Mouse (Mus musculus): Measurements from ENCODE around the gene Foxd3. TPM values are rescaled to one million over a fixed set of nuclear protein-coding genes. Genes with fewer than 3 reads are reported as not detected.
"Not testable (repeated sequence)": the region's sequence is repeated elsewhere in the genome, so short reads cannot be mapped to it uniquely, and the experiment has no call there.

Foxd3 gene
- not detected in 2 replicates for polyA plus RNA-seq (2015; fragmentation: Nextera tagmentation; extraction: Ambion mirVana)

- H3K4me3 ChIP-seq, result peak within 1 kb of the TSS; percentile 38
- 2% methylated on average over 53 of the region's 62 CpGs for WGBS
- H3K4me1 ChIP-seq, result peaks cover 38% of the 10 kb centered on the region
- H3K4me2 ChIP-seq, result peak within 1 kb of the TSS; percentile 57
- no peak within 1 kb of the TSS for H3K27ac ChIP-seq
- H3K27me3 ChIP-seq, result peaks cover 96% of the 10 kb centered on the region
- no peak within 1 kb of the TSS for H3K9ac ChIP-seq
- H3K9me3 ChIP-seq (replicated peaks), result no peaks in the 10 kb centered on the region
- ATAC-seq, result no peak
- no peaks in the 10 kb centered on the region for H3K36me3 ChIP-seq (ENCODE audit: poor library complexity, severe bottlenecking)
These were observed at the start of gene Foxd3 for GRCm38 (mm10) chr4:99655937-99656604. TSS of gene Foxd3 (plus strand) at chr4:99656299.

DNA sequence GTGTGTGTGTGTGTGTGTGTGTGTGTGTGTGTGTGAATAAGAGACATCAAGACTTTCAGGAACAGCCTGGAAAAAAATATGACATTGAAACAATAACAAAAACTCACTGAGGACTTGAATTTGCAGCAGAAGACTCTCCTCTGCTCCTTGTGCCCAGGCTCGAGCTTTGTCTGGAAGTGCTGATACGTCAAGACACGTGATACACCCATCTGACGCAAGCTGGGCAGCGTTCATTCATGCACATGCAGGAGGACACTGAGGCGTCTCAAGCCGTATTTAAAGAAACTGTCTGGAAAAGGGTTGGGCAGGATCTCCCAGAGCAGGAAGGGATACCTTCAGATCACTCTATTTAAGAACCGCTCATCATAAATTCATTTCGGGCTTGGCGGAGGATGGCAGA, 43.9 kb upstream of the Foxd3 start:
- ATAC-seq, result no peak
- WGBS, result 92% methylated on average over 10 of the region's 10 CpGs
- 0 out of 2 replicates have a peak, but pooled peaks cover 8% of the 10 kb centered on the region for H3K27me3 ChIP-seq
- no peak overlapping the region for H3K4me2 ChIP-seq
- H3K4me3 ChIP-seq, result no peak overlapping the region
- no peaks in the 10 kb centered on the region for H3K4me1 ChIP-seq
- H3K9ac ChIP-seq, result no peak overlapping the region
- H3K27ac ChIP-seq, result no peak overlapping the region
- no peaks in the 10 kb centered on the region for H3K36me3 ChIP-seq (ENCODE audit: poor library complexity, severe bottlenecking)
- H3K9me3 ChIP-seq (replicated peaks), result no peaks in the 10 kb centered on the region

GRCm38 (mm10) chr4:99612609-99613350, 43.3 kb upstream of the Foxd3 start:
- Histone ChIP-seq H3K4me3 (no peak overlapping the region), H3K36me3 (ENCODE audit: poor library complexity, severe bottlenecking) (no peaks in the 10 kb centered on the region), H3K4me1 (no peaks in the 10 kb centered on the region), H3K9ac (no peak overlapping the region), H3K4me2 (no peak overlapping the region), H3K27ac (no peak overlapping the region), H3K9me3 (replicated peaks) (no peaks in the 10 kb centered on the region), H3K27me3 (0 out of 2 replicates have a peak, but pooled peaks cover 8% of the 10 kb centered on the region)
- WGBS, result 85% methylated on average over 12 of the region's 12 CpGs
- no peak for ATAC-seq

- H3K27me3 ChIP-seq, result peaks cover 30% of the 10 kb centered on the region
- 7% methylated on average over 17 of the region's 24 CpGs for WGBS
- H3K9me3 ChIP-seq (replicated peaks), result no peaks in the 10 kb centered on the region
- 0 out of 2 replicates have a peak, but pooled peaks have one; percentile 21 for ATAC-seq
- H3K9ac ChIP-seq, result no peak overlapping the region
- H3K4me3 ChIP-seq, result peak overlapping the region; percentile 14; the same call in 1 of the 2 replicates
- peaks cover 9% of the 10 kb centered on the region for H3K4me1 ChIP-seq
- no peaks in the 10 kb centered on the region for H3K36me3 ChIP-seq (ENCODE audit: poor library complexity, severe bottlenecking)
- no peak overlapping the region for H3K27ac ChIP-seq
- peak overlapping the region; percentile 50 for H3K4me2 ChIP-seq
These were observed 29.9 kb upstream of the Foxd3 start for GRCm38 (mm10) chr4:99626047-99626844.

- H3K4me2 ChIP-seq, result no peak overlapping the region
- H3K27ac ChIP-seq, result no peak overlapping the region
- 64% methylated on average over 13 of the region's 13 CpGs for WGBS
These were observed 29.0 kb upstream of the Foxd3 start for GRCm38 (mm10) chr4:99627057-99627456.

GRCm38 (mm10) chr4:99636038-99636437, 20.1 kb upstream of the Foxd3 start:
- Histone ChIP-seq H3K9ac (no peak overlapping the region), H3K4me3 (no peak overlapping the region), H3K36me3 (ENCODE audit: poor library complexity, severe bottlenecking) (no peaks in the 10 kb centered on the region), H3K4me2 (no peak overlapping the region), H3K27ac (no peak overlapping the region), H3K4me1 (no peaks in the 10 kb centered on the region), H3K9me3 (replicated peaks) (no peaks in the 10 kb centered on the region), H3K27me3 (peaks cover 8% of the 10 kb centered on the region; the same call in 1 of the 2 replicates)
- 85% methylated on average over 4 of the region's 4 CpGs for WGBS
- ATAC-seq, result no peak

More at GRCm38 (mm10) chr4:99627057-99627456, 29.0 kb upstream of the Foxd3 start:
- ATAC-seq, result no peak
- Histone ChIP-seq H3K9ac (no peak overlapping the region), H3K27me3 (peaks cover 26% of the 10 kb centered on the region), H3K36me3 (ENCODE audit: poor library complexity, severe bottlenecking) (no peaks in the 10 kb centered on the region), H3K4me3 (no peak overlapping the region), H3K9me3 (replicated peaks) (no peaks in the 10 kb centered on the region), H3K4me1 (peaks cover 9% of the 10 kb centered on the region)

DNA sequence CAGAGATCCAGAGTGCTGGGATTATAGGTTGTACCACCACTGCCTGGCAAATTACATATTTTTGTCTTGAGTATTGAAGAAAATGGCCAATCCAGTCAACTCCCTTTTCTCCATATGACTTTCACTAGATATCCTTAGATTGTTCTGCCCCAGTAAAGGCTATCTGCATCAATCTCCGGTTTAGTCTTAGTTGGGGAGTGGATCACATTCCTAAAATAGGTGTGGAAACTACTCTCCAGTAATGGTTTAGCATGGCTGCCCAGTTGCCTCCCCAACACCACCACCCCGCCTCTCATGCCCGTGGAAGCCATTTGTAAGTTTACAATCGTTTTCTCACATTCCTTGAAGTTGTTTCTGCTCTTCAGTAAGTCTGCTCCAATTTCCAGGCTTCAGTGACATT, 19.4 kb upstream of the Foxd3 start:
- Histone ChIP-seq H3K4me3 (no peak overlapping the region), H3K9me3 (replicated peaks) (no peaks in the 10 kb centered on the region), H3K9ac (no peak overlapping the region), H3K4me1 (no peaks in the 10 kb centered on the region), H3K27ac (no peak overlapping the region), H3K36me3 (ENCODE audit: poor library complexity, severe bottlenecking) (no peaks in the 10 kb centered on the region), H3K4me2 (no peak overlapping the region), H3K27me3 (peaks cover 11% of the 10 kb centered on the region)
- 87% methylated on average over 4 of the region's 4 CpGs for WGBS
- ATAC-seq, result no peak

GRCm38 (mm10) chr4:99640619-99641018, 15.5 kb upstream of the Foxd3 start:
- H3K4me2 ChIP-seq; H3K9ac ChIP-seq; ATAC-seq; H3K4me3 ChIP-seq; H3K27ac ChIP-seq; H3K9me3 ChIP-seq (replicated peaks); H3K4me1 ChIP-seq; H3K36me3 ChIP-seq (ENCODE audit: poor library complexity, severe bottlenecking): not testable (repeated sequence)
- WGBS, result 98% methylated on average over 5 of the region's 5 CpGs
- peaks cover 41% of the 10 kb centered on the region for H3K27me3 ChIP-seq

- WGBS, result 27% methylated on average over 3 of the region's 3 CpGs
- Histone ChIP-seq H3K9me3 (replicated peaks) (no peaks in the 10 kb centered on the region), H3K4me1 (no peaks in the 10 kb centered on the region), H3K36me3 (ENCODE audit: poor library complexity, severe bottlenecking) (no peaks in the 10 kb centered on the region), H3K27me3 (peaks cover 54% of the 10 kb centered on the region), H3K27ac (no peak overlapping the region), H3K4me3 (no peak overlapping the region), H3K9ac (no peak overlapping the region), H3K4me2 (no peak overlapping the region)
- no peak for ATAC-seq
These were observed 14.2 kb upstream of the Foxd3 start for GRCm38 (mm10) chr4:99641920-99642319.

GRCm38 (mm10) chr4:99645560-99645959, 10.5 kb upstream of the Foxd3 start:
- Histone ChIP-seq H3K4me1 (no peaks in the 10 kb centered on the region), H3K4me3 (no peak overlapping the region), H3K4me2 (no peak overlapping the region), H3K9me3 (replicated peaks) (no peaks in the 10 kb centered on the region), H3K27me3 (peaks cover 82% of the 10 kb centered on the region), H3K27ac (no peak overlapping the region), H3K36me3 (ENCODE audit: poor library complexity, severe bottlenecking) (no peaks in the 10 kb centered on the region), H3K9ac (no peak overlapping the region)
- 83% methylated on average over 4 of the region's 4 CpGs for WGBS
- no peak for ATAC-seq

DNA sequence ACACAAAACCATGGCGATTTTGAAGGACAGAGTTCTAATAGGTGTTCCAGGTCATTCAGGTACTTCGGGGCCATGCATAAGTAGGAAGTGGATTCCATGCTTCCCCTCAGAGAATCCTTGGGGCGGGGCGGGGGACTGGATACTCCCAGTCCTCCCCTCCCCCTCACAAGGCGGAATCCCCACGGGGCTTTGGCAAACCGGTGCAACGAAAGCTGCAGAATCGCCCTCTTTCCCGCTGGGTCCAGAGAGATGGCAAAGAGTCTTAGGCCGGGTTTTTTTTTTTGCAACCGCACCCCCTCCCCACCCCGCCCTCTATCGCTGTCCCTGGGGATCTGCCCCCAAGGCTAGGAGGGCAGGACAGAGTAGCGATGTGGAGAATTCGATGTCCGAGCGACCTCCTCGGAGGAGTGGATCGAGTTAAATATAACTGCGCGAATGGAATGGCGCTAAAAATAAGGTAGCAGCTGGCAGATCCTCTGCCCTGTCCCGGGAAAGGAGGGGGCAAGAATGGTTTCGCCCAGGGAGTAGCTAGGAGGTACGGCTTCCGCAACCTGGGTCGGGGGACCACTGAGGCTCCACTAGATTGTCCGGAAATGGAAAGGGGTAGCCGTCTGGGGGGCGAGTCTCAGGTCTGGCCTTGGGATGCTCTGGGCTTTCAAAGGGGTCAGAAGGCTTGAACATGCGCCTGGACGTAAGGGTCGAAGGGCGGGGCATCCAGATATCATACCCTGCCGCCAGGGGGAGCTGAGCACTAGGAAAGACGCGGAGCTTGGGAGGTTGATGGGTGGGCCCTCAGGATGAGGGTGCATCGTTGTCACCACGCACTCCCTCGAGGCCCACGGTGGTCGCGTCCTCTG, 5.8 kb upstream of the Foxd3 start:
- no peak for ATAC-seq
- no peaks in the 10 kb centered on the region for H3K9me3 ChIP-seq (replicated peaks)
- peaks cover 99% of the 10 kb centered on the region for H3K27me3 ChIP-seq
- peaks cover 13% of the 10 kb centered on the region for H3K4me1 ChIP-seq
- 0 out of 2 replicates have a peak overlapping the region, but pooled peaks have one; percentile 27 for H3K4me3 ChIP-seq
- H3K36me3 ChIP-seq (ENCODE audit: poor library complexity, severe bottlenecking), result no peaks in the 10 kb centered on the region
- WGBS, result 3% methylated on average over 44 of the region's 44 CpGs
- no peak overlapping the region for H3K9ac ChIP-seq
- H3K27ac ChIP-seq, result no peak overlapping the region
- no peak overlapping the region for H3K4me2 ChIP-seq

Data from forebrain, embryonic 13.5 days (tissue).